Mouse (Mus musculus): Measurements from ENCODE around the gene Gm21962. TPM values are rescaled to one million over a fixed set of nuclear protein-coding genes. Genes with fewer than 3 reads are reported as not detected.
A peak's percentile ranks its signal among the peaks of the same experiment; 100 is the strongest.
"Not testable (repeated sequence)": the region's sequence is repeated elsewhere in the genome, so short reads cannot be mapped to it uniquely, and the experiment has no call there.

The Gm21962 gene
- polyA plus RNA-seq (2015; fragmentation: Nextera tagmentation; extraction: Ambion mirVana), result not detected in 2 replicates

- H3K4me3 ChIP-seq (replicated peaks); ATAC-seq (ENCODE audit: low FRiP score); H3K36me3 ChIP-seq; H3K4me2 ChIP-seq; H3K9me3 ChIP-seq (replicated peaks); H3K27ac ChIP-seq (replicated peaks); H3K27me3 ChIP-seq (replicated peaks); H3K4me1 ChIP-seq; H3K9ac ChIP-seq (replicated peaks): not testable (repeated sequence)
- WGBS, result no CpG with 5 or more reads among the region's 3 CpGs
Measured at GRCm38 (mm10) chr3:137671224-137671623, at the start of gene Gm21962. Gene Gm21962, plus strand, starts transcription at chr3:137671524.

- Histone ChIP-seq H3K36me3 (no peaks in the 10 kb centered on the region), H3K27ac (replicated peaks) (no peak overlapping the region), H3K27me3 (replicated peaks) (peaks cover 22% of the 10 kb centered on the region), H3K4me2 (no peak overlapping the region), H3K9me3 (replicated peaks) (no peaks in the 10 kb centered on the region), H3K4me3 (replicated peaks) (no peak overlapping the region), H3K9ac (replicated peaks) (no peak overlapping the region), H3K4me1 (peaks cover 17% of the 10 kb centered on the region)
- 47% methylated on average over 6 of the region's 6 CpGs for WGBS
- no peak for ATAC-seq (ENCODE audit: low FRiP score)
Measured at GRCm38 (mm10) chr3:137622091-137622490, 49.2 kb upstream of the Gm21962 start.

- peaks cover 17% of the 10 kb centered on the region for H3K4me1 ChIP-seq
- peak overlapping the region; percentile 50; the same call in 1 of the 2 replicates for H3K9ac ChIP-seq (replicated peaks)
- peaks cover 22% of the 10 kb centered on the region for H3K27me3 ChIP-seq (replicated peaks)
- no peak overlapping the region for H3K27ac ChIP-seq (replicated peaks)
- H3K9me3 ChIP-seq (replicated peaks), result no peaks in the 10 kb centered on the region
- WGBS, result 26% methylated on average over 14 of the region's 14 CpGs
- peak overlapping the region; percentile 52 for H3K4me3 ChIP-seq (replicated peaks)
- ATAC-seq (ENCODE audit: low FRiP score), result peak; percentile 45; the same call in 1 of the 2 replicates
- H3K4me2 ChIP-seq, result peak overlapping the region; percentile 96
- no peaks in the 10 kb centered on the region for H3K36me3 ChIP-seq
Measured at GRCm38 (mm10) chr3:137622895-137623580, 48.3 kb upstream of the Gm21962 start.

GRCm38 (mm10) chr3:137623581-137624362, 47.6 kb upstream of the Gm21962 start:
- H3K27me3 ChIP-seq (replicated peaks), result peaks cover 22% of the 10 kb centered on the region
- H3K36me3 ChIP-seq, result no peaks in the 10 kb centered on the region
- WGBS, result under 1% methylated on average over 46 of the region's 47 CpGs
- peak overlapping the region; percentile 58; the same call in 1 of the 2 replicates for H3K27ac ChIP-seq (replicated peaks)
- peak; percentile 88 for ATAC-seq (ENCODE audit: low FRiP score)
- peak overlapping the region; percentile 50 for H3K9ac ChIP-seq (replicated peaks)
- peaks cover 17% of the 10 kb centered on the region for H3K4me1 ChIP-seq
- H3K9me3 ChIP-seq (replicated peaks), result no peaks in the 10 kb centered on the region
- peak overlapping the region; percentile 52 for H3K4me3 ChIP-seq (replicated peaks)
- peak overlapping the region; percentile 96 for H3K4me2 ChIP-seq

GRCm38 (mm10) chr3:137625054-137625453, 46.3 kb upstream of the Gm21962 start:
- ATAC-seq (ENCODE audit: low FRiP score), result no peak
- H3K9me3 ChIP-seq (replicated peaks), result no peaks in the 10 kb centered on the region
- H3K4me2 ChIP-seq, result peak overlapping the region; percentile 26; the same call in 1 of the 2 replicates
- H3K27me3 ChIP-seq (replicated peaks), result peaks cover 22% of the 10 kb centered on the region
- H3K4me3 ChIP-seq (replicated peaks), result no peak overlapping the region
- peaks cover 17% of the 10 kb centered on the region for H3K4me1 ChIP-seq
- H3K9ac ChIP-seq (replicated peaks), result no peak overlapping the region
- no peaks in the 10 kb centered on the region for H3K36me3 ChIP-seq
- no peak overlapping the region for H3K27ac ChIP-seq (replicated peaks)
- 73% methylated on average over 5 of the region's 5 CpGs for WGBS

- no peaks in the 10 kb centered on the region for H3K27me3 ChIP-seq (replicated peaks)
- H3K27ac ChIP-seq (replicated peaks), result no peak overlapping the region
- WGBS, result 90% methylated on average over 10 of the region's 10 CpGs
- H3K36me3 ChIP-seq, result no peaks in the 10 kb centered on the region
- no peaks in the 10 kb centered on the region for H3K4me1 ChIP-seq
- no peak overlapping the region for H3K4me3 ChIP-seq (replicated peaks)
- H3K4me2 ChIP-seq, result no peak overlapping the region
- no peak overlapping the region for H3K9ac ChIP-seq (replicated peaks)
- ATAC-seq (ENCODE audit: low FRiP score), result no peak
- no peaks in the 10 kb centered on the region for H3K9me3 ChIP-seq (replicated peaks)
Measured at GRCm38 (mm10) chr3:137633726-137634125, 37.6 kb upstream of the Gm21962 start.

GRCm38 (mm10) chr3:137636571-137636970, 34.8 kb upstream of the Gm21962 start:
- no peaks in the 10 kb centered on the region for H3K4me1 ChIP-seq
- no peak for ATAC-seq (ENCODE audit: low FRiP score)
- H3K9me3 ChIP-seq (replicated peaks), result no peaks in the 10 kb centered on the region
- no peaks in the 10 kb centered on the region for H3K36me3 ChIP-seq
- H3K4me2 ChIP-seq, result no peak overlapping the region
- no peak overlapping the region for H3K27ac ChIP-seq (replicated peaks)
- WGBS, result 90% methylated on average over 4 of the region's 4 CpGs
- H3K4me3 ChIP-seq (replicated peaks), result no peak overlapping the region
- H3K27me3 ChIP-seq (replicated peaks), result no peaks in the 10 kb centered on the region
- H3K9ac ChIP-seq (replicated peaks), result no peak overlapping the region

GRCm38 (mm10) chr3:137641238-137641637, 30.1 kb upstream of the Gm21962 start:
- no peaks in the 10 kb centered on the region for H3K4me1 ChIP-seq
- H3K9ac ChIP-seq (replicated peaks), result no peak overlapping the region
- 94% methylated on average over 5 of the region's 5 CpGs for WGBS
- H3K36me3 ChIP-seq, result no peaks in the 10 kb centered on the region
- ATAC-seq (ENCODE audit: low FRiP score), result no peak
- H3K4me2 ChIP-seq, result no peak overlapping the region
- H3K4me3 ChIP-seq (replicated peaks), result no peak overlapping the region
- H3K27me3 ChIP-seq (replicated peaks), result no peaks in the 10 kb centered on the region
- H3K27ac ChIP-seq (replicated peaks), result no peak overlapping the region
- H3K9me3 ChIP-seq (replicated peaks), result no peaks in the 10 kb centered on the region

GRCm38 (mm10) chr3:137642137-137642536, 29.2 kb upstream of the Gm21962 start:
- H3K4me3 ChIP-seq (replicated peaks), result no peak overlapping the region
- no peak for ATAC-seq (ENCODE audit: low FRiP score)
- no peak overlapping the region for H3K4me2 ChIP-seq
- no peaks in the 10 kb centered on the region for H3K36me3 ChIP-seq
- no peaks in the 10 kb centered on the region for H3K27me3 ChIP-seq (replicated peaks)
- H3K9me3 ChIP-seq (replicated peaks), result no peaks in the 10 kb centered on the region
- no peaks in the 10 kb centered on the region for H3K4me1 ChIP-seq
- H3K9ac ChIP-seq (replicated peaks), result no peak overlapping the region
- WGBS, result 28% methylated on average over 8 of the region's 8 CpGs
- H3K27ac ChIP-seq (replicated peaks), result no peak overlapping the region

GRCm38 (mm10) chr3:137642568-137642967, 28.8 kb upstream of the Gm21962 start:
- Histone ChIP-seq H3K4me2 (no peak overlapping the region), H3K9me3 (replicated peaks) (no peaks in the 10 kb centered on the region), H3K4me1 (no peaks in the 10 kb centered on the region), H3K4me3 (replicated peaks) (no peak overlapping the region), H3K27ac (replicated peaks) (no peak overlapping the region), H3K36me3 (no peaks in the 10 kb centered on the region), H3K9ac (replicated peaks) (no peak overlapping the region), H3K27me3 (replicated peaks) (no peaks in the 10 kb centered on the region)
- WGBS, result 44% methylated on average over 3 of the region's 3 CpGs
- no peak for ATAC-seq (ENCODE audit: low FRiP score)

- H3K27me3 ChIP-seq (replicated peaks), result no peaks in the 10 kb centered on the region
- no peak overlapping the region for H3K4me2 ChIP-seq
- H3K36me3 ChIP-seq, result no peaks in the 10 kb centered on the region
Measured at GRCm38 (mm10) chr3:137644081-137644480, 27.2 kb upstream of the Gm21962 start.

GRCm38 (mm10) chr3:137644947-137645346, 26.4 kb upstream of the Gm21962 start:
- Histone ChIP-seq H3K9ac (replicated peaks) (no peak overlapping the region), H3K4me2 (no peak overlapping the region), H3K4me1 (no peaks in the 10 kb centered on the region), H3K27ac (replicated peaks) (no peak overlapping the region), H3K27me3 (replicated peaks) (no peaks in the 10 kb centered on the region), H3K9me3 (replicated peaks) (no peaks in the 10 kb centered on the region), H3K4me3 (replicated peaks) (no peak overlapping the region), H3K36me3 (no peaks in the 10 kb centered on the region)
- 83% methylated on average over 6 of the region's 6 CpGs for WGBS
- no peak for ATAC-seq (ENCODE audit: low FRiP score)

More at GRCm38 (mm10) chr3:137644081-137644480, 27.2 kb upstream of the Gm21962 start:
- Histone ChIP-seq H3K9me3 (replicated peaks) (no peaks in the 10 kb centered on the region), H3K4me3 (replicated peaks) (no peak overlapping the region), H3K27ac (replicated peaks) (no peak overlapping the region), H3K4me1 (no peaks in the 10 kb centered on the region), H3K9ac (replicated peaks) (no peak overlapping the region)
- 99% methylated on average over 3 of the region's 3 CpGs for WGBS
- ATAC-seq (ENCODE audit: low FRiP score), result no peak
